ENCODE assay signal across 21 mouse cellular contexts in the genomic region with DNA sequence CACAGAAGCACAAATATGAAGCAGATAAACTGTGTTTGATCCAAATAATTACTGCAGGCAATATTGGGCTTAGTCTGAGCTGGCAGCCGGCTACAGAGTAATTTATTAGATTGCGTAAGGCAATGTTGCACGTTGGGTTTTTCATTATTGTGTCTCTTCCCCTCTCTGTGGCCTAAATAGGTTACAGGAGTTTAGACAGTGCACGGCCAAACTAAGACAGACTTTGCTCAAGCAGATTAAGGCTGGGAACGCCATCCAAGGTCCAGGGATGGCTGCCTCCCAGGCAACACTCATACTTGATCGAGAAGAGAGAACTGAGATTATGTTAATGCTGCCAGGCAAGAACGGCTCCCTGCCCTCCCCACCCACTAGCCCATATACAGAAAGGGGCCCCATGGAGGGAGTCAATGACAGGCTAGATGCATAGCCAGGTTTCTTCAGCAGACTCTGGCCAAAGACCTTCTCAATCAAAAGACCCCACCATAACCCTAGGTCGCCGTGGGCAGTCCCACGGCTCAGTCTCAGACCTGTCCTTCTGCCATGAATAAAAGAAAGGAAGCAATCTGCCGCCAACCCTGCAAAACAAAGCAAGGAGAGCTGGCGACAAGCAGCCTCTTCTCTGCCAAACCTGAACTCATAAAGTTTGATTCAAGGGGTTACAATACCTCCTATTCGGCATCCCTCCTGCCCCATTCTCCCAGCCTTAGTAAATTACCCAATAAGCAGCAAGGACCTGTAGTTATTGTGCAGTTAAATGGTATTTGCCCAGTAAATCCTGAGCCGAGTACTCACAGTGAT.
DNase-seq lines count a peak whose midpoint lies in the region; ATAC-seq and TF ChIP-seq lines count a peak whose summit lies in the region.
"Had no signal": no experiment of that assay in that cellular context is flagged by ENCODE, and none has a peak within 500 bp of the region (broad histone marks: within the 10 kb centered on the region; RNA-seq: fewer than 3 reads in every experiment).

No protein-coding gene starts in this region.

- no peak overlapping the region for H3K4me3 ChIP-seq in forebrain, embryonic 14.5 days (ENCODE audit: low read depth, low read length)
- no peak overlapping the region for H3K4me3 ChIP-seq in forebrain, embryonic 11.5 days (ENCODE audit: low read depth, low read length)
- H3K4me3 ChIP-seq in hindbrain, postnatal 0 days (ENCODE audit: low read length), result no peak overlapping the region
- H3K4me3 ChIP-seq: heart, embryonic 15.5 days; liver, embryonic 13.5 days; lung, embryonic 15.5 days; midbrain, embryonic 13.5 days had no signal

- no peak overlapping the region for H3K4me2 ChIP-seq in forebrain, embryonic 14.5 days (ENCODE audit: low read length)
- no peak overlapping the region for H3K4me2 ChIP-seq in forebrain, embryonic 11.5 days (ENCODE audit: low read depth, low read length, severe bottlenecking)
- no peak overlapping the region for H3K4me2 ChIP-seq in hindbrain, postnatal 0 days (ENCODE audit: low read depth, low read length)
- H3K4me2 ChIP-seq: heart, embryonic 15.5 days; liver, embryonic 13.5 days; lung, embryonic 15.5 days; midbrain, embryonic 13.5 days had no signal

- DNase-seq in forebrain, embryonic 14.5 days (ENCODE audit: low spot score), result peak; percentile 80
- DNase-seq in forebrain, embryonic 11.5 days (ENCODE audit: low spot score), result no peak
- peak; percentile 7 for DNase-seq in left cerebral cortex, postnatal 4 days
- no peak for DNase-seq in left cerebral cortex, adult 18-20 months (ENCODE audit: low spot score in 2 of 2)
- DNase-seq in fat pad, adult 2 months (ENCODE audit: extremely low read depth, low read depth, low spot score), result peak; percentile 84
- peak; percentile 24 for DNase-seq in hindbrain, postnatal 0 days (ENCODE audit: low spot score)
- DNase-seq in lung, postnatal 25 days (ENCODE audit: low spot score), result no peak
- DNase-seq in frontal cortex, postnatal 25 days (ENCODE audit: low spot score in 2 of 2), result no peak
- DNase-seq: cerebellum, postnatal 36 days; gastrocnemius, postnatal 36 days; kidney, adult 11 months; kidney, postnatal 14 days; liver, embryonic 13.5 days; right cerebral cortex, postnatal 25 days; thymus, postnatal 14 days had no signal

- no peaks in the 10 kb centered on the region for H3K36me3 ChIP-seq in forebrain, embryonic 14.5 days (ENCODE audit: control insufficient read depth, insufficient read depth, low read length)
- H3K36me3 ChIP-seq in forebrain, embryonic 11.5 days (ENCODE audit: control insufficient read depth, insufficient read depth, low read length), result no peaks in the 10 kb centered on the region
- H3K36me3 ChIP-seq in hindbrain, postnatal 0 days (ENCODE audit: insufficient read depth, low read length), result no peaks in the 10 kb centered on the region
- H3K36me3 ChIP-seq: heart, embryonic 15.5 days; liver, embryonic 13.5 days; lung, embryonic 15.5 days; midbrain, embryonic 13.5 days had no signal

- WGBS in forebrain, embryonic 14.5 days, result 34% methylated on average over 14 of the region's 14 CpGs
- 73% methylated on average over 14 of the region's 14 CpGs for WGBS in forebrain, embryonic 11.5 days
- WGBS in hindbrain, postnatal 0 days, result 35% methylated on average over 14 of the region's 14 CpGs

- no peak overlapping the region for H3K9ac ChIP-seq in forebrain, embryonic 14.5 days (ENCODE audit: low read length)
- H3K9ac ChIP-seq in forebrain, embryonic 11.5 days (ENCODE audit: low read length), result no peak overlapping the region
- no peak overlapping the region for H3K9ac ChIP-seq in hindbrain, postnatal 0 days (replicated peaks; ENCODE audit: low read length)
- H3K9ac ChIP-seq: heart, embryonic 15.5 days; liver, embryonic 13.5 days; lung, embryonic 15.5 days; midbrain, embryonic 13.5 days had no signal

- intact Hi-C loops in left cerebral cortex, postnatal 4 days (cut with DNase I), result no loop called here

- H3K27me3 ChIP-seq in forebrain, embryonic 14.5 days (replicated peaks; ENCODE audit: control insufficient read depth, insufficient read depth, low read length), result no peaks in the 10 kb centered on the region
- no peaks in the 10 kb centered on the region for H3K27me3 ChIP-seq in forebrain, embryonic 11.5 days (ENCODE audit: control insufficient read depth, insufficient read depth, low read length)
- no peaks in the 10 kb centered on the region for H3K27me3 ChIP-seq in hindbrain, postnatal 0 days (ENCODE audit: insufficient read depth, low read length)
- H3K27me3 ChIP-seq: heart, embryonic 15.5 days; liver, embryonic 13.5 days; lung, embryonic 15.5 days; midbrain, embryonic 13.5 days; Patski had no signal

- H3K27ac ChIP-seq in forebrain, embryonic 14.5 days (ENCODE audit: low read depth, low read length), result 0 out of 2 replicates have a peak overlapping the region, but pooled peaks have one; percentile 23
- H3K27ac ChIP-seq in forebrain, embryonic 11.5 days (ENCODE audit: low read depth, low read length), result no peak overlapping the region
- no peak overlapping the region for H3K27ac ChIP-seq in hindbrain, postnatal 0 days
- H3K27ac ChIP-seq: heart, embryonic 15.5 days; liver, embryonic 13.5 days; lung, embryonic 15.5 days; midbrain, embryonic 13.5 days; stomach, postnatal 0 days had no signal

- peak; percentile 65 for ATAC-seq in forebrain, embryonic 14.5 days
- ATAC-seq in forebrain, embryonic 11.5 days (replicated peaks; ENCODE audit: low FRiP score), result no peak
- 0 out of 2 replicates have a peak, but pooled peaks have one; percentile 46 for ATAC-seq in hindbrain, postnatal 0 days
- ATAC-seq: activated CD4-positive, CD25-positive, alpha-beta regulatory T cell, adult 4 months; midbrain, embryonic 13.5 days; Patski had no signal

- H3K4me1 ChIP-seq in forebrain, embryonic 14.5 days (ENCODE audit: control insufficient read depth, insufficient read depth, low read length), result peaks cover 13% of the 10 kb centered on the region
- no peaks in the 10 kb centered on the region for H3K4me1 ChIP-seq in forebrain, embryonic 11.5 days (replicated peaks; ENCODE audit: control insufficient read depth, insufficient read depth, low read length)
- peaks cover 9% of the 10 kb centered on the region for H3K4me1 ChIP-seq in hindbrain, postnatal 0 days (ENCODE audit: insufficient read depth, low read length)
- H3K4me1 ChIP-seq: heart, embryonic 15.5 days; liver, embryonic 13.5 days; lung, embryonic 15.5 days had no signal

- H3K9me3 ChIP-seq in forebrain, embryonic 14.5 days (replicated peaks; ENCODE audit: control insufficient read depth, low read length), result no peaks in the 10 kb centered on the region
- no peaks in the 10 kb centered on the region for H3K9me3 ChIP-seq in forebrain, embryonic 11.5 days (ENCODE audit: control insufficient read depth, low read length)
- H3K9me3 ChIP-seq in hindbrain, postnatal 0 days (ENCODE audit: low read length), result no peaks in the 10 kb centered on the region
- H3K9me3 ChIP-seq: heart, embryonic 15.5 days; liver, embryonic 13.5 days; lung, embryonic 15.5 days; midbrain, embryonic 13.5 days had no signal

- no peak for TF ChIP-seq CTCF in hindbrain, postnatal 0 days (IDR thresholded peaks at IDR 0.05; ENCODE audit: low read depth)

Comparison
In these comparisons a context has a peak if more than half of its experiments do, and no peak if none do; other contexts are left out.
1. DNase-seq: peak in forebrain, embryonic 14.5 days (single experiment), left cerebral cortex, postnatal 4 days (single experiment), fat pad, adult 2 months (single experiment) and hindbrain, postnatal 0 days (single experiment); none in forebrain, embryonic 11.5 days (single experiment), left cerebral cortex, adult 18-20 months (0 of 2), lung, postnatal 25 days (single experiment) and frontal cortex, postnatal 25 days (0 of 2).